Mouse (Mus musculus) midbrain, embryonic 14.5 days (tissue): Measurements from ENCODE around the gene Ift46. TPM values are rescaled to one million over a fixed set of nuclear protein-coding genes. Genes with fewer than 3 reads are reported as not detected.

Experiments
- ATAC-seq: fragments of 200-750 bp; cut with Nextera tagmentation; 2 replicates; pipeline ENCODE4 v1.8.0; 2017; ENCODE audit warnings: moderate number of reproducible peaks, moderate library complexity; ENCODE audit not compliant: low FRiP score, low TSS enrichment
- DNase-seq: peaks from one replicate; pipeline ENCODE4 v3.0.0-alpha.2; 2015
- H3K27ac ChIP-seq: fragments of 300-500 bp; sonication (generic); replicated peaks from 2 replicates; pipeline ENCODE4 v1.5.1; 2014; ENCODE audit warnings: mild to moderate bottlenecking, low read depth, low read length, moderate library complexity
- H3K27me3 ChIP-seq: fragments of 300-500 bp; sonication (generic); 2 replicates; pipeline ENCODE4 v1.6.1; 2014; ENCODE audit warnings: low read length, control low read depth, mixed read lengths; ENCODE audit not compliant: control insufficient read depth, insufficient read depth
- H3K36me3 ChIP-seq: fragments of 300-500 bp; sonication (generic); 2 replicates; pipeline ENCODE4 v1.6.1; 2014; ENCODE audit warnings: low read length, control low read depth; ENCODE audit not compliant: control insufficient read depth, insufficient read depth
- H3K4me1 ChIP-seq: fragments of 300-500 bp; sonication (generic); 2 replicates; pipeline ENCODE4 v1.6.1; 2014; ENCODE audit warnings: mild to moderate bottlenecking, antibody characterized with exemption, low read length, control low read depth; ENCODE audit not compliant: control insufficient read depth, insufficient read depth
- H3K4me2 ChIP-seq: fragments of 300-500 bp; sonication (generic); 2 replicates; pipeline ENCODE4 v1.6.1; 2014; ENCODE audit warnings: mild to moderate bottlenecking, low read length, moderate library complexity
- H3K4me3 ChIP-seq: fragments of 300-500 bp; sonication (generic); replicated peaks from 2 replicates; pipeline ENCODE4 v1.5.1; 2014; ENCODE audit warnings: low read depth, low read length
- H3K9ac ChIP-seq: fragments of 300-500 bp; sonication (generic); replicated peaks from 2 replicates; pipeline ENCODE4 v1.6.1; 2014; ENCODE audit warnings: mild to moderate bottlenecking, low read length, moderate library complexity
- H3K9me3 ChIP-seq: fragments of 300-500 bp; sonication (generic); 2 replicates; pipeline ENCODE4 v1.6.1; 2016; ENCODE audit warnings: low read length, control low read depth, mixed read lengths; ENCODE audit not compliant: control insufficient read depth
- WGBS: fragments of 180-500 bp; shearing (Covaris S2); extraction: QIAGEN DNeasy Blood & Tissue Kit; methylation state at CpG from one replicate; pipeline ENCODE4 v1.1.7; 2014; 5-methylcytosine and 5-hydroxymethylcytosine counted together
- polyA plus RNA-seq: library from polyadenylated mRNA; unstranded; fragments of >200 nt; fragmentation: Nextera tagmentation; extraction: Ambion mirVana; gene quantifications from 2 replicates; pipeline ENCODE4 v1.2.1, GENCODE M21; 2014

The Ift46 gene
- polyA plus RNA-seq, 1 experiment from 2014 or later, result 187 TPM

DNA sequence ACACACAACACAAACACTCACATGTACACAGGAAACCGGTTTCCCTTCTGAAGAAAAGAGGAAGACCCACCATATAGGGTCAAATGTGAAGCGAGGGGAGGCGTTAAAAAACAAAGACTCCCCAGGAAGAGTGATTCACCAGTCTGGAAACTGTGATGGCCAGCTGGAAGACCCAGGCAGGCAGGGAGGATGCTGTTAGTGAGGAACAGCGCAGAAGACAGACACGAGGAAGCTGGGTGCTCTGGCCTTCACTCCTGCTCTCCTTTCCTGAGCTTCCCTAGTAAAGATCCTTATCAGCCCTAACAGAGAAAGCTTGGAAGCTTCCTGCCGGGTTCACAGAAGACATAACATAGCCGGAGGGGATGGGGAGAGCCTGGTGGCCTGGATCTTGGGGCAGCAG lies 44.7 kb upstream of the Ift46 start:
- DNase-seq, result no peak
- Histone ChIP-seq H3K4me3 (no peak overlapping the region), H3K4me1 (peaks cover 58% of the 10 kb centered on the region), H3K4me2 (no peak overlapping the region), H3K9ac (no peak overlapping the region; the same call in 1 of the 2 replicates), H3K27me3 (no peaks in the 10 kb centered on the region), H3K9me3 (no peaks in the 10 kb centered on the region), H3K27ac (peak overlapping the region; percentile 60), H3K36me3 (peaks cover 4% of the 10 kb centered on the region)
- 53% methylated on average over 7 of the region's 7 CpGs for WGBS
- ATAC-seq, result no peak

DNA sequence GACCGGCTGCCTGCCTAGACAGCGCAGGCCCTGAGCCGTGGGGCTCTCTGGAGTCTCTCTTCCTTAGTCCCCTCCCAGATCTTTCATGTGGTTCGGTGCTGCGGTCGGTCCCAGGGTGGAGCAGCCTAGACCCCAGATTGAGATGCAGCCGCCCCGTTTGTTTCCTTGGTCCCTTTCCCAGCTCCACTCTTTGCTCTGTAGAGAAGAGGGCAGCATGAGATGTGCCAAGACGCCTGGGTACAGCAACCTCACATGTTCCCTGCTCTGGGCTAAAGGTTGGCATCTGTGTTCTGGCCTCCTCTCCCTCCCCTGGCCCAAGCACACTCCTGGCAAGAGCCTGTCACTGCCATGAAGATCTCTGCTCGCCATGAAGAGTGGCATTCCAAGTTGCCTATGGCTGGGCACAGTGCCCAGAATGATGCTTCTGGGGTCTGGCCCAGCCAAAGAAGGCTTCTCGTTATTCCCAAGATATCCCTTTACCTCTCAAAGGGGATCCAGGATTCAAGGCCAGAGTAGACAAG lies 44.1 kb upstream of the Ift46 start:
- no peaks in the 10 kb centered on the region for H3K9me3 ChIP-seq
- no peak overlapping the region for H3K4me3 ChIP-seq
- ATAC-seq, result no peak
- peaks cover 58% of the 10 kb centered on the region for H3K4me1 ChIP-seq
- peak; percentile 54 for DNase-seq
- no peaks in the 10 kb centered on the region for H3K36me3 ChIP-seq
- 67% methylated on average over 11 of the region's 11 CpGs for WGBS
- no peak overlapping the region for H3K4me2 ChIP-seq
- peak overlapping the region; percentile 60 for H3K27ac ChIP-seq
- no peak overlapping the region; the same call in 1 of the 2 replicates for H3K9ac ChIP-seq
- no peaks in the 10 kb centered on the region for H3K27me3 ChIP-seq

DNA sequence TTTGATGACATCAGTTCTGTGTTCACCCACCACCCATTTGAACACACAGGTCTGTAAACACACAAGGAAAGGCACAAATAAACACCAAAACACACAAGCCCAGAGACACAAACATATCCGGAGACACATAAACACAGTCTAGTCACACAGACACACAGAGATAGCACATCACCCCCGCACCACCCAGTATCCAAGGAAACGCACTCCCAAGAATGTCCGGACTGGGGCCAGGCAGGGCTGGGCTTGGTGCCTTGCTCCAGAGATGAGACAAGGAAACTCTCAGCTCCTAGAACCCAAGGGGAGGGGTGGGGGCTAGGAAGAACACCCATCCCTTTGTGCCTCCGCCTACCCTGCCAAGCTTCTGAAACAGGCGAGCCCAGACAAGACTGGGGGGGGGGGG lies 43.5 kb upstream of the Ift46 start:
- Histone ChIP-seq H3K4me1 (peaks cover 56% of the 10 kb centered on the region), H3K4me2 (no peak overlapping the region), H3K36me3 (no peaks in the 10 kb centered on the region), H3K4me3 (no peak overlapping the region), H3K9me3 (no peaks in the 10 kb centered on the region), H3K9ac (no peak overlapping the region), H3K27me3 (no peaks in the 10 kb centered on the region), H3K27ac (peak overlapping the region; percentile 60; the same call in 1 of the 2 replicates)
- 27% methylated on average over 6 of the region's 6 CpGs for WGBS
- peak; percentile 53 for DNase-seq
- no peak for ATAC-seq

DNA sequence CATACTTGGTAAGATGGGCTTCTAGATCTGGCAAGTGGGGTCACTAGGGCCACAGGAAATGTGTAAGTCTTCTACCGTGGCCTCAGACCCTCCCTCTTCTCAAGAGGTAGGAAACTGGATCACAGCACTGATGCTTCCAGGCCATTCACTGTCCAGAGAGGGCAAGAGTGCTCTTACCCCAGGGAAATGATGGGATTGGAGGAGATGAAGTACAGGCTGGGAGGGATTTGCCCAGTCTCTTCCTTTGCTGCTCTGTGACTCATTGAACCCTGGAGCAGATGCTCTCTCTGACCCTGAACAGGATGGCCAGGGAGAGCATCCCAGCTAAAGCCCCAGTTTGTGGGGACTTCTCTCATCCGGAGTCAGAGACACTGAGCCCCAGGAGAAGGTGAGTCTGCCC lies 43.0 kb upstream of the Ift46 start:
- Histone ChIP-seq H3K27me3 (no peaks in the 10 kb centered on the region), H3K4me3 (no peak overlapping the region), H3K4me1 (peaks cover 52% of the 10 kb centered on the region), H3K9ac (no peak overlapping the region), H3K36me3 (no peaks in the 10 kb centered on the region), H3K4me2 (no peak overlapping the region), H3K27ac (peak overlapping the region; percentile 37; the same call in 1 of the 2 replicates), H3K9me3 (no peaks in the 10 kb centered on the region)
- DNase-seq, result no peak
- no peak for ATAC-seq
- 28% methylated on average over 2 of the region's 2 CpGs for WGBS

DNA sequence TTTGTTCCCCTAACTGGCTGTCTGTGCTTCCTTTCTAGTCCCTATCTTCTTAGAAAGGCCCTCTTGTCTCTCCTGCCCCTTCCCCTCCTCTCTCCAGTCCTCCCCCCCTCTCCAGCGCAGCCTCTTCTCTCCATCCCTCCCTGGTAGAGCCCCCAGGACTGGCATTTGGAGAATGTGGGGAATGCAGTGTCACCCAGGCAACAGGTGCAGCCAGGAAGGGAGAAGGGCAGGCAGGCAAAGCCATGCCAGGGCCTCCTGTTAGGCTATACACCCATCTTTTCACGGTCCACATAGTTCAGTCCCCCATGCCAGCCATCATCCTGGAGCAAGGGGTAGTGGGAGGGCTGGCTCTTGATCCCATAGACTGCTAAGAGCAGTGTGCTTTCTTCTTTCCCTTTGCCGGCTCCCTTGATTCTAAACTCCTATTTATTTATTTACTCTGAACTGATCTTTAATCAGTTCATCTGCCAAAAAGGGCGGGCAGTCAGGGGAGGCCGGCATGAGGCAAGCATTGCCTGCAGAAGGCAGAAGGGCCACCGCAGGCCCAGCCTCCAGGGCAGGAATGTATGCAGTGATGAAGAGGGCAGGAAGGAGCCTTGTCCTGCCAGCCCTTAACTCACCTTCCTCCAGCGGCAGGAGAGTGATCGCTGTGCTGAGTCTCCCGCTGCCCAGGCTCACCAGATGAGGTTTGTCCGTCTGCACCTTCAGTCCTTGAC lies 41.1 kb upstream of the Ift46 start:
- peak overlapping the region; percentile 37; the same call in 1 of the 2 replicates for H3K27ac ChIP-seq
- WGBS, result 32% methylated on average over 10 of the region's 10 CpGs
- ATAC-seq, result no peak
- H3K9me3 ChIP-seq, result no peaks in the 10 kb centered on the region
- no peak for DNase-seq
- no peak overlapping the region for H3K9ac ChIP-seq
- H3K27me3 ChIP-seq, result no peaks in the 10 kb centered on the region
- no peak overlapping the region for H3K4me2 ChIP-seq
- H3K4me1 ChIP-seq, result peaks cover 42% of the 10 kb centered on the region
- H3K4me3 ChIP-seq, result no peak overlapping the region
- no peaks in the 10 kb centered on the region for H3K36me3 ChIP-seq

DNA sequence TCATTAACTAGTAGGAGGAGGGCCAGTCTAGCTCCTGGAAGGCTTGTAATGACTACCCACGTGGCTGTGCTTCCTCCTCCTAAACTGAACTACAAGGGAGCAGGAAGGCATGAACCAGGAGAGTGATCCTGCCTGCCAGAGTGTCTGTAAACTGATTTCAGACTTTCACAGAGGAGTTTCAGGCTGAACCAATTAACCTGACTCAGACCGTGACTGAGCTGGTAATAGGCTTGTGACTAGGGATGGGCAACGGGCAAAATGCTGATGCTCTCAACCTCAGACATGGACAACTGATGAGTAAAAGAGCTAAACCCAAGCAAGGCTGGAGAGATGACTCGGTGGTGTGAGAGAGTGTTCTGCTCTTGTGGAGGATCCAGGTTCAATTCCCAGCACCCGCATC lies 40.3 kb upstream of the Ift46 start:
- no peak overlapping the region for H3K27ac ChIP-seq
- peaks cover 40% of the 10 kb centered on the region for H3K4me1 ChIP-seq
- no peak overlapping the region for H3K4me3 ChIP-seq
- no peaks in the 10 kb centered on the region for H3K36me3 ChIP-seq
- DNase-seq (no peak), ATAC-seq (no peak)
- H3K4me2 ChIP-seq, result no peak overlapping the region
- H3K9me3 ChIP-seq, result no peaks in the 10 kb centered on the region
- H3K27me3 ChIP-seq, result no peaks in the 10 kb centered on the region
- 41% methylated on average over 5 of the region's 5 CpGs for WGBS
- no peak overlapping the region for H3K9ac ChIP-seq

DNA sequence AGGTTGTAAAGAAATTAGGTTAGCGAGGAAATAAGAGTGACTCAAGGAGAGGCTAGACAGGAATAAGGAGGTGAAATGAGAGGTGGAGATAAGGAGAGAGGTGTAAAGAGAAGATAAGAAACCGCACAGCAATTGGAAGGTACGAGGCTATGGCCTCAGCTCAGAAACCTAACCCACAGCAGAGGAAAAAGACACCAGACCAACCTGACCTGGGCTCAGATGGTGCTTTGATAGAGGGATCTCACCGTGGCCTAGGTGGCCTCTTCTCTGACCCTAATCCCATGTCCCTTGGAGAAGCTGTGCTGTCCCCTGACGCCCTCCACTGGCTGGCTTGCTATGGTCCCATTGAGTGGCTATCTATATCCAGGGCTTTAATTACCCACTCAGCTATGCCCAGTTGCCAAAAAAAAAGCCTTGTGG lies 35.6 kb upstream of the Ift46 start:
- no peak overlapping the region for H3K4me2 ChIP-seq
- H3K4me1 ChIP-seq, result peaks cover 19% of the 10 kb centered on the region; the same call in 1 of the 2 replicates
- no peak overlapping the region for H3K4me3 ChIP-seq
- H3K9ac ChIP-seq, result no peak overlapping the region
- H3K27ac ChIP-seq, result no peak overlapping the region
- H3K36me3 ChIP-seq, result no peaks in the 10 kb centered on the region
- no peak for ATAC-seq
- no peaks in the 10 kb centered on the region for H3K9me3 ChIP-seq
- DNase-seq, result no peak
- 70% methylated on average over 5 of the region's 5 CpGs for WGBS
- H3K27me3 ChIP-seq, result peaks cover 20% of the 10 kb centered on the region

DNA sequence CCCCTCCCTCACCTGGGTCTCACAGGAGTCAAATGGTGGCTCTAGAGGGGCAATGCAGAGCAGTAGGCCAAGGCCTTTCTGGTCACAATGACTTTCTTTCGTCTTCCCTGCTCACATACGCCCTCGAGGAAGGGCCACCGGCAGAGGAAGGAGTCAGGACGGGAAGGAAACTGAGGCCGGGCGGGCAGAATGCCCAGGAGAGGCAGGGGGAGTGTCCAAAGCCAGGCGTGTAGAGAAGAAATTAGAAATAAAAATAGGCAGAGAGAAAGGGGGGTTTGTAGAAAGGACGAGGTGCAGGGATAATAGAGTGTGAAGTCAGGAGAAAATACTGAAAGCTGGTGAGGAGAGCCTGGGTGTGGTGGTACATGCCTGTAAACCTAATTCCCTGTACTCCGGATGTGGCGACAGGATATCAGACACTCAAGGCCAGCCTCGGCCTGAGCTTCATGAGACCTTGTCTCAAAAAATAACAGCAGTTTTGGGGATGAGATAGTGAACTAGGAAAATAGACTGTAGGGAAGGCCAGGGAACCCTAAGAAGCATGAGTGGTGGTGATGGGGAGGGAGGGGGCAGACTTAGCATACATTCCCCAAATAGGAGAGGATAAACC lies 34.7 kb upstream of the Ift46 start:
- H3K9me3 ChIP-seq, result no peaks in the 10 kb centered on the region
- WGBS, result 58% methylated on average over 12 of the region's 12 CpGs
- peak overlapping the region; percentile 55 for H3K4me3 ChIP-seq
- ATAC-seq (no peak), DNase-seq (no peak)
- no peaks in the 10 kb centered on the region for H3K36me3 ChIP-seq
- peaks cover 20% of the 10 kb centered on the region for H3K27me3 ChIP-seq
- H3K9ac ChIP-seq, result peak overlapping the region; percentile 59
- H3K4me1 ChIP-seq, result peaks cover 19% of the 10 kb centered on the region; the same call in 1 of the 2 replicates
- H3K4me2 ChIP-seq, result peak overlapping the region; percentile 99
- H3K27ac ChIP-seq, result peak overlapping the region; percentile 52; the same call in 1 of the 2 replicates
